Mouse (Mus musculus): Measurements from ENCODE around the gene Nuak1. TPM values are rescaled to one million over a fixed set of nuclear protein-coding genes. Genes with fewer than 3 reads are reported as not detected.

Nuak1 gene
- polyA plus RNA-seq, 1 experiment from 2014 or later = 3.5 TPM

DNA sequence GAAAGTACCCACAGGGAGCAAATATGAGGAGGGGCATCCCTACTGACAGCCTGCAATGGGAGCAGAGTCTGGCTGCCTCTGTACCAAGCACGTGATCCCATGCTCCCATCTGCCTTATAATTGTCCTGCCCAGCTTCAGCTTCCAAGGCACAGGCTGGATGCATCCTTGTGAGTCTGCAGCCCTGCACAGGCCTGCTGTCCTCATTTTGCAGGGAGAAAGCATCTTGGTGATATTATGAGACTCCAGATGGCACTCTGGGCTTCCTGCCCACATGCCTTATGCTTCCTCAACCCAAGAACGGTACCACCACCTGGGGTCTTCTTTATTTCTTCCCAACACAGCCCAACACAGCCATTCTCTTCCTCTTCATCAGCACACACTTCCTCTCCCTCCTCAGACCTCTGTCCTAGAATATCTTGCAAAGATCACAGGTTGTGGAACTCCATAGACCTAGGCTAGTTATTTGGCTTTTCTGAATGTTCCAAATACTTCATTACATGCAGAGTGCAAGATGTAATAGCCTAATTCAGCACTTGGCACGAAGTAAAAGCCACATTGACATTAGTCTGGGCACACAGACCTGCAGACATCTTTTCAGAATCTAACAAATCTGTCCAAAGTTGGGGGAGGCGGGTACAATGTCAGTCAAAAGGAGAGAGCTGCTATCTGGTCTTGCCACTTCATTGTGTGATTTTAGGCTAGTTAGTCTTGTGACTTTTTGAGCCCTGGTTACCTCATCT is 82.2 kb downstream of the Nuak1 start:
- ATAC-seq (ENCODE audit: insufficient number of reproducible peaks, insufficient read depth, low FRiP score, low TSS enrichment) = no peak
- Histone ChIP-seq H3K36me3 (no peaks in the 10 kb centered on the region), H3K27me3 (no peaks in the 10 kb centered on the region), H3K4me1 (no peaks in the 10 kb centered on the region), H3K27ac (no peak overlapping the region), H3K9me3 (no peaks in the 10 kb centered on the region), H3K9ac (no peak overlapping the region), H3K4me3 (no peak overlapping the region), H3K4me2 (replicated peaks) (no peak overlapping the region)
- WGBS = 68% methylated on average over 4 of the region's 4 CpGs

GRCm38 (mm10) chr10:84357593-84357992 is 82.8 kb downstream of the Nuak1 start:
- Histone ChIP-seq H3K27ac (no peak overlapping the region), H3K27me3 (no peaks in the 10 kb centered on the region), H3K4me1 (no peaks in the 10 kb centered on the region), H3K9ac (no peak overlapping the region), H3K36me3 (no peaks in the 10 kb centered on the region), H3K4me3 (no peak overlapping the region), H3K4me2 (replicated peaks) (no peak overlapping the region), H3K9me3 (no peaks in the 10 kb centered on the region)
- no peak for ATAC-seq (ENCODE audit: insufficient number of reproducible peaks, insufficient read depth, low FRiP score, low TSS enrichment)
- 87% methylated on average over 4 of the region's 4 CpGs for WGBS

GRCm38 (mm10) chr10:84354323-84354722 is 86.1 kb downstream of the Nuak1 start:
- Histone ChIP-seq H3K4me2 (replicated peaks) (no peak overlapping the region), H3K4me3 (no peak overlapping the region), H3K27me3 (no peaks in the 10 kb centered on the region), H3K27ac (no peak overlapping the region), H3K9ac (no peak overlapping the region), H3K36me3 (no peaks in the 10 kb centered on the region), H3K9me3 (no peaks in the 10 kb centered on the region), H3K4me1 (no peaks in the 10 kb centered on the region)
- WGBS = 80% methylated on average over 6 of the region's 6 CpGs
- no peak for ATAC-seq (ENCODE audit: insufficient number of reproducible peaks, insufficient read depth, low FRiP score, low TSS enrichment)

DNA sequence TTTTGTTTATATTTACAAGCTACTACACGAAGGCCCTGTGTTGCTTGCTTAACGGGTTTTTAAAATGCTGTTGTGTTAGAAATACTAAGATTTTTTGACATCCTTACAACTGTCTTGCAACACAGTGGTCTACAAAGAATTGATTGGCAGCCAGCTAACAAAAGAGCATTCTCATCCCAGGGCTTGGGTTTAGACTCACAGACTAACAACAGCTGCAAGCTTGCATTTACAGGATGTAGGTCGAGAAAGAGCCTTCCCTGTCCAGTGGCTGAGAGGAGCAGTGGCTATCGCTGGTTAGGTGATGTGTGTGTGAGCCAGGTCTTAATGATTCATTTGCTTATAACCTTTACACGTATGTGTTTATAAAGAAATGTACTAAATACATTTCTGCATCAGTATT is 94.7 kb downstream of the Nuak1 start:
- 59% methylated on average over 5 of the region's 5 CpGs for WGBS
- Histone ChIP-seq H3K27me3 (no peaks in the 10 kb centered on the region), H3K36me3 (no peaks in the 10 kb centered on the region), H3K4me3 (no peak overlapping the region), H3K9ac (no peak overlapping the region), H3K4me1 (no peaks in the 10 kb centered on the region), H3K4me2 (replicated peaks) (no peak overlapping the region), H3K9me3 (no peaks in the 10 kb centered on the region), H3K27ac (no peak overlapping the region)
- no peak for ATAC-seq (ENCODE audit: insufficient number of reproducible peaks, insufficient read depth, low FRiP score, low TSS enrichment)

DNA sequence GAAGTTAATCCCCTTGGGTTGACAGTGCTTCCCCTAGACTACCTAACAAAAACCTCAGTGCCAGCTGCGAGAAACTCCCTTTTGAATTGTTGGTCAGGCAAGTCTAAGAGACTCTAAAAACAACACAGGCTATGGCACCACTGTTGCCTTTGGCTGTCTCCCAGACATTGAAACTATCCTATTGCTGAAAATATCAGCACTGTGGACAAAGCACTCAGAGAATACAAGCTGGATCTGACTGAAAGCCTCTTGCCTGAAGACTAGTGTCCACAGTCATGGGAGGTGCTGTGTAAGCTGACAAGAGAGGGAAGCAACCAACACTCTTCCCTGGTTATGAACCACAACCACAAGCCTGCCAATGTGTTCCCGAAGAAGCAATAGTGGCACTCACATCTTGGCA is 96.9 kb downstream of the Nuak1 start:
- Histone ChIP-seq H3K4me1 (no peaks in the 10 kb centered on the region), H3K4me2 (replicated peaks) (no peak overlapping the region), H3K9me3 (no peaks in the 10 kb centered on the region), H3K4me3 (no peak overlapping the region), H3K27ac (no peak overlapping the region), H3K9ac (no peak overlapping the region), H3K36me3 (no peaks in the 10 kb centered on the region), H3K27me3 (no peaks in the 10 kb centered on the region)
- WGBS = 85% methylated on average over 2 of the region's 2 CpGs
- ATAC-seq (ENCODE audit: insufficient number of reproducible peaks, insufficient read depth, low FRiP score, low TSS enrichment) = no peak

GRCm38 (mm10) chr10:84339456-84339855 is 100.9 kb downstream of the Nuak1 start:
- 66% methylated on average over 4 of the region's 4 CpGs for WGBS
- H3K9me3 ChIP-seq = no peaks in the 10 kb centered on the region
- H3K27me3 ChIP-seq = no peaks in the 10 kb centered on the region
- no peaks in the 10 kb centered on the region for H3K4me1 ChIP-seq
- H3K36me3 ChIP-seq = no peaks in the 10 kb centered on the region
- no peak overlapping the region for H3K27ac ChIP-seq
- H3K9ac ChIP-seq = no peak overlapping the region
- no peak for ATAC-seq (ENCODE audit: insufficient number of reproducible peaks, insufficient read depth, low FRiP score, low TSS enrichment)
- no peak overlapping the region for H3K4me3 ChIP-seq
- no peak overlapping the region for H3K4me2 ChIP-seq (replicated peaks)

DNA sequence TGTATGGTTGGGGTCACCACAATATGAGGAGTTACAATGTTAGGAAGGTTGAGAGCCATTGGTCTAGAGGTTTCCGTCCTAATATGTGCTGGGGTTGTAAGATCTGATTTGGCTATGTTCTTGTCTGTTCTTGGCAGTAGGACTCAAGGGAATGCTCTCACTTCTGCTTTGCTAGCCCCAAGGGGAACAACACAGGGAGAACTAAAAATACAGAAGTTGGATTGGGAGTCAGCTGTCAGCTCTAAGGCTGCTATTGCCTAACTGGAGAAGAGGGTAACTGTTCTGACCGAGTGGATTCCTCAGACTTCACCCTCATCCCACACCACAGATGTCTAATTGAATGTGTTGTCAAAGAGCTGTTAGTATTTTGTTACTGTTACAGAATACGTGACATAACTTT is 101.6 kb downstream of the Nuak1 start:
- no peak overlapping the region for H3K4me3 ChIP-seq
- H3K36me3 ChIP-seq = no peaks in the 10 kb centered on the region
- H3K9me3 ChIP-seq = no peaks in the 10 kb centered on the region
- H3K9ac ChIP-seq = no peak overlapping the region
- WGBS = 83% methylated on average over 3 of the region's 3 CpGs
- no peak for ATAC-seq (ENCODE audit: insufficient number of reproducible peaks, insufficient read depth, low FRiP score, low TSS enrichment)
- H3K4me1 ChIP-seq = no peaks in the 10 kb centered on the region
- no peak overlapping the region for H3K4me2 ChIP-seq (replicated peaks)
- no peak overlapping the region for H3K27ac ChIP-seq
- H3K27me3 ChIP-seq = no peaks in the 10 kb centered on the region

DNA sequence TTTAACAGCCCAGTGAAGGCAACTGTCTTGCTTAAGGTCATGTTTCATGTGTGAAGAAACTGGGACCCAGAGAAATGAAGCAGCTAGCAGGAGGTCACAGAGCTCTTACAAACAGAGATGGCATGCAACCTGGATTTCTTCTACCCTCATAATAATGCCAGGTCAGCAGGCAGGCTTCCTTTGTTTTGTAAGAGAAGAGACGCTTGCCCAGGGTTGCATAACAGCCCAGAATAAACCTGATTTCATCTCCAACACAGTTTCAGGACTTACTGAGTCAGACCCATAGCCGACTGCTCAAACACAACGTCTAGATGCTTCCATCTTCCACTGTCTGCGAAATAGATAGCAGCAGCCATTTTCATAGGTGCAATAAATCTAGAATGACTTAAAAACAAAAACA is 105.0 kb downstream of the Nuak1 start:
- H3K4me1 ChIP-seq = no peaks in the 10 kb centered on the region
- no peak overlapping the region for H3K4me2 ChIP-seq (replicated peaks)
- H3K27ac ChIP-seq = no peak overlapping the region
- H3K9ac ChIP-seq = no peak overlapping the region
- H3K4me3 ChIP-seq = no peak overlapping the region
- no peaks in the 10 kb centered on the region for H3K27me3 ChIP-seq
- 84% methylated on average over 4 of the region's 4 CpGs for WGBS
- no peak for ATAC-seq (ENCODE audit: insufficient number of reproducible peaks, insufficient read depth, low FRiP score, low TSS enrichment)
- no peaks in the 10 kb centered on the region for H3K36me3 ChIP-seq
- H3K9me3 ChIP-seq = no peaks in the 10 kb centered on the region

- Histone ChIP-seq H3K9ac (no peak overlapping the region), H3K4me3 (no peak overlapping the region), H3K4me2 (replicated peaks) (no peak overlapping the region), H3K36me3 (no peaks in the 10 kb centered on the region), H3K9me3 (no peaks in the 10 kb centered on the region), H3K4me1 (no peaks in the 10 kb centered on the region), H3K27ac (no peak overlapping the region), H3K27me3 (no peaks in the 10 kb centered on the region)
- 83% methylated on average over 7 of the region's 7 CpGs for WGBS
- ATAC-seq (ENCODE audit: insufficient number of reproducible peaks, insufficient read depth, low FRiP score, low TSS enrichment) = no peak
Measured at GRCm38 (mm10) chr10:84329822-84330221, 110.6 kb downstream of the Nuak1 start.

DNA sequence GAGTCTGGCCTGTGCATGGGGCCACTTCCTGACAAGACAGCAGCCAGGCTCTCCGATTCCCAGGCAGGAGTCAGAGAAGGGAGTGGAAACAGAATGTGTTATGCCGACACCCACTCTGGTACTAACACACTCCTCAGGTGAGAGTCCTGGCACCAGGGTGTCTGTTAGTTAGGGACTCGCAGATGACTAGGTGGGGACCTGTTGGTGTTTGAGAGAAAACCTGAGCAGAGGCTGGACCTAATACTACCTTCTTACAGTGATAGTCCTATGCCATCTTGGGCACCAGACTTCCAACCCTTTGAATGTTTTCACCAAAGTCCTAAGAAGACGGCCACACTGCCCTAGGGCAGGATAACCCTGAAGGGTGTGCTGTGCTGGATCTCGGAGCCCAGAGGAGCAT is 111.1 kb downstream of the Nuak1 start:
- H3K27ac ChIP-seq = no peak overlapping the region
- H3K36me3 ChIP-seq = no peaks in the 10 kb centered on the region
- H3K9me3 ChIP-seq = no peaks in the 10 kb centered on the region
- no peak overlapping the region for H3K9ac ChIP-seq
- H3K4me2 ChIP-seq (replicated peaks) = no peak overlapping the region
- no peak overlapping the region for H3K4me3 ChIP-seq
- ATAC-seq (ENCODE audit: insufficient number of reproducible peaks, insufficient read depth, low FRiP score, low TSS enrichment) = no peak
- H3K27me3 ChIP-seq = no peaks in the 10 kb centered on the region
- 75% methylated on average over 5 of the region's 5 CpGs for WGBS
- no peaks in the 10 kb centered on the region for H3K4me1 ChIP-seq

DNA sequence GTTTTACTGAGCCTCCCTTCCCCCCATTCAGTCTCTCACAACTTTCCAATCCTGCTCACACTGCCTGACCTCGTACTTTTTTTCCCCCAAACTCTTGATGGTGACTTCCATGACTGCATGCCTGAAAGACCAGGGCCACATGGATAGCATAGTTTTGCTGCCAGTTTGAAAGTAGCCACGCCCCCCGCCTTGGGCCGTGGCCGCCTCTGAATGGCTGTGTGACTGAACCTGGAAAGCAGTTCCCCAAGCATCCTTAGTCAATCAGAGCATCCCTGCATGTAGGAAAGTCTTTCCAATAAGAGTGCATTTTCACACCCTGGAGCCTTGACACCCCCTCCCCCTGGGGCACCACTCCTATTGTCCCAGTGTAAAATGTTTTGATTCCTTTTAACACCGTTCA is 116.4 kb downstream of the Nuak1 start:
- Histone ChIP-seq H3K27ac (no peak overlapping the region), H3K36me3 (no peaks in the 10 kb centered on the region), H3K9ac (no peak overlapping the region), H3K4me1 (no peaks in the 10 kb centered on the region), H3K27me3 (no peaks in the 10 kb centered on the region), H3K4me2 (replicated peaks) (no peak overlapping the region), H3K4me3 (no peak overlapping the region), H3K9me3 (no peaks in the 10 kb centered on the region)
- 50% methylated on average over 6 of the region's 6 CpGs for WGBS
- no peak for ATAC-seq (ENCODE audit: insufficient number of reproducible peaks, insufficient read depth, low FRiP score, low TSS enrichment)

Data from embryonic facial prominence, embryonic 12.5 days (tissue).